Mouse (Mus musculus) gastrocnemius, adult 8-10 months (tissue): ENCODE results near the gene Tgif2lx2. TPM values are rescaled to one million over a fixed set of nuclear protein-coding genes. Genes with fewer than 3 reads are reported as not detected.
"Not testable (repeated sequence)": the region's sequence is repeated elsewhere in the genome, so short reads cannot be mapped to it uniquely, and the experiment has no call there.

Experiments
- DNase-seq, 2 experiments: peaks; one replicate each; pipeline ENCODE4 v3.0.0; 2022; ENCODE audit warnings: low spot score in 2 of 2
- total RNA-seq, 4 experiments: library from RNA; stranded (reverse); gene quantifications; 2 replicates each; pipeline ENCODE4 v1.2.4; 2022

Gene Tgif2lx2
- total RNA-seq = not detected

DNA sequence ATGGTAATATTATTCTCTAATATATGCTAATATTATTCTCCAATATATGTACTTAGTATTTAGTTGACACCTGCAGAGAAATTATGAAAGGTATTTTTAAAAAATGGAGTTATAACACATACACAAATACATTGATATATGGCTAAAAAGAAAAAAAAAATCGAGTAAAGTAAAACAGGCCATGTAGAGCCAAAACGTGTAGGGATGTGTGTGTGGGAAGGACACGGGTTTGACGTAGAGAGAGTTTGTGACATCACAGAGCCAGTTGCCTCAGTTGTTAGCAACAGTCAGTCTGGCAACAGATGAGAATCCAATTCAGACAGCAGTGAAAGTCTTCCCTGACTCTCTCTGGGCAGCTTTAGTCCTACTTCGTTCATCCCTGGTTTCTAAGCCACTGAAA, at the start of gene Tgif2lx2:
Gene Tgif2lx2, plus strand, starts transcription at position 301 of the 400 bp plus-strand sequence.
- DNase-seq = not testable (repeated sequence)

Other genes with a start within 250 kb of the Tgif2lx2 start
- not detected for gene Tgif2lx1, start 53.5 kb downstream of the Tgif2lx2 start, total RNA-seq